ENCODE assay signal across 9 mouse cellular contexts in the genomic region with DNA sequence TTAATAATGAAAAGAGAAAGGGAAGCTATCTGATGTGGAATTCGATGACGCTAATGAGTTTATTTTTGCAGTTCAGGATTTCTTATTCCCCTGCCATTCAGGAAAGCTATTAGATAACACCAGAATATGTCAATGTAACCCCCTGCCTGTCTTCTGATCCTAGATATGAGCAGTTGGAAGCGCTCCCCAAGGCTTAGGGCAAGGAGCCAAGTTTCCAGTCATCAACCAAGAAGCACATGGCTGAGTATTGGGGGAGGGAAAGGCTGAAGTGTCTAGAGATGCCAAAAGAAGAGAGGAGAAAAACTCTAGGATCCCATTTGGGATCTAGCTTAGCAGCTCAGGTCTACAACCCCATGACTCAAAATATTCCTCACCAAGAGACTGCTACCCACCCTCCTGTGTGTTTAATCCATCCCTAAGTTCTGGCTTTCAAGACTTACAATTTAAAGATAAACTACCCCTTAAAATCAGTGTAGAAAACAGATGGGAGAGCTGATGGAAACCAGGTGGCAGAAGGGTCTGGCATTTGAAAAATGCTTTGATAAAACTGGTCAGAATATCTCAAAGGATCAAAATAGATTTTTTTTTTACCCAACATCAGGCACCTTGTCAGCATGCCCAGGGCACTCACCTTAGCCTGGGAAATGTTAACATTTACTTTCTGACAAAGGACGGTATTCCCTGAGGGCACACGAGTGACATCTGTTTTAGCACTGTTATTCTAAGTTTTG.
DNase-seq lines count a peak whose midpoint lies in the region; ATAC-seq and TF ChIP-seq lines count a peak whose summit lies in the region.
"Had no signal": no experiment of that assay in that cellular context is flagged by ENCODE, and none has a peak within 500 bp of the region (broad histone marks: within the 10 kb centered on the region; RNA-seq: fewer than 3 reads in every experiment).

No protein-coding gene starts in this region.

- ATAC-seq in intestine, embryonic 14.5 days (replicated peaks; ENCODE audit: low FRiP score, low TSS enrichment, low read depth), result no peak
- no peak for ATAC-seq in intestine, postnatal 0 days
- no peak for ATAC-seq in embryonic facial prominence, embryonic 11.5 days (replicated peaks; ENCODE audit: insufficient number of reproducible peaks, low FRiP score, low TSS enrichment, low read depth)
- ATAC-seq in limb, embryonic 12.5 days (ENCODE audit: insufficient number of reproducible peaks, insufficient read depth, low FRiP score, low TSS enrichment, low read depth), result peak; percentile 64; the same call in 1 of the 2 replicates

- no peak overlapping the region for H3K9ac ChIP-seq in intestine, embryonic 14.5 days (ENCODE audit: low read length)
- no peak overlapping the region for H3K9ac ChIP-seq in intestine, postnatal 0 days (ENCODE audit: low read depth, low read length)
- H3K9ac ChIP-seq in embryonic facial prominence, embryonic 11.5 days (replicated peaks; ENCODE audit: low read length), result no peak overlapping the region
- H3K9ac ChIP-seq in limb, embryonic 12.5 days (replicated peaks), result no peak overlapping the region
- H3K9ac ChIP-seq: neural tube, embryonic 13.5 days had no signal

- no peaks in the 10 kb centered on the region for H3K36me3 ChIP-seq in intestine, embryonic 14.5 days (ENCODE audit: control insufficient read depth, insufficient read depth, low read length)
- H3K36me3 ChIP-seq in intestine, postnatal 0 days (ENCODE audit: control insufficient read depth, insufficient read depth), result no peaks in the 10 kb centered on the region
- H3K36me3 ChIP-seq in embryonic facial prominence, embryonic 11.5 days (replicated peaks; ENCODE audit: control insufficient read depth, insufficient read depth, low read depth, low read length), result no peaks in the 10 kb centered on the region
- H3K36me3 ChIP-seq in limb, embryonic 12.5 days, result no peaks in the 10 kb centered on the region
- H3K36me3 ChIP-seq: neural tube, embryonic 13.5 days had no signal

- H3K27me3 ChIP-seq in intestine, embryonic 14.5 days (replicated peaks; ENCODE audit: control insufficient read depth, insufficient read depth, low read length), result no peaks in the 10 kb centered on the region
- H3K27me3 ChIP-seq in intestine, postnatal 0 days (replicated peaks; ENCODE audit: control insufficient read depth, insufficient read depth, low read length), result no peaks in the 10 kb centered on the region
- H3K27me3 ChIP-seq in embryonic facial prominence, embryonic 11.5 days (ENCODE audit: control insufficient read depth, insufficient read depth, low read length), result no peaks in the 10 kb centered on the region
- no peaks in the 10 kb centered on the region for H3K27me3 ChIP-seq in limb, embryonic 12.5 days
- H3K27me3 ChIP-seq: neural tube, embryonic 13.5 days had no signal

- H3K9me3 ChIP-seq in intestine, embryonic 14.5 days (ENCODE audit: control insufficient read depth, low read length), result no peaks in the 10 kb centered on the region
- H3K9me3 ChIP-seq in intestine, postnatal 0 days (ENCODE audit: control insufficient read depth), result no peaks in the 10 kb centered on the region
- no peaks in the 10 kb centered on the region for H3K9me3 ChIP-seq in embryonic facial prominence, embryonic 11.5 days (replicated peaks; ENCODE audit: control insufficient read depth, low read length)
- H3K9me3 ChIP-seq in limb, embryonic 12.5 days, result no peaks in the 10 kb centered on the region
- H3K9me3 ChIP-seq: neural tube, embryonic 13.5 days had no signal

- DNase-seq in intestine, embryonic 14.5 days (ENCODE audit: low spot score), result no peak
- peak; percentile 91 for DNase-seq in adrenal gland, adult 2 months
- DNase-seq in embryonic facial prominence, embryonic 11.5 days (ENCODE audit: low spot score), result peak; percentile 72
- DNase-seq in heart, postnatal 10 days, result peak; percentile 72 to 82
- DNase-seq in testis, postnatal 10 days (ENCODE audit: low spot score), result peak; percentile 57
- no peak for DNase-seq in neural tube, embryonic 10.5 days (ENCODE audit: extremely low spot score, low spot score)

- no peak overlapping the region for H3K4me3 ChIP-seq in intestine, embryonic 14.5 days (ENCODE audit: low read depth, low read length)
- H3K4me3 ChIP-seq in intestine, postnatal 0 days (ENCODE audit: low read depth, low read length), result no peak overlapping the region
- no peak overlapping the region for H3K4me3 ChIP-seq in embryonic facial prominence, embryonic 11.5 days (ENCODE audit: low read depth, low read length)
- no peak overlapping the region for H3K4me3 ChIP-seq in limb, embryonic 12.5 days (replicated peaks)
- H3K4me3 ChIP-seq: neural tube, embryonic 13.5 days had no signal

- intact Hi-C loops in heart, postnatal 10 days (cut with DNase I), result no loop called here

- H3K4me2 ChIP-seq in intestine, embryonic 14.5 days (ENCODE audit: low read length), result no peak overlapping the region
- no peak overlapping the region for H3K4me2 ChIP-seq in intestine, postnatal 0 days (replicated peaks; ENCODE audit: low read depth)
- H3K4me2 ChIP-seq in embryonic facial prominence, embryonic 11.5 days (ENCODE audit: low read depth, low read length), result no peak overlapping the region
- H3K4me2 ChIP-seq in limb, embryonic 12.5 days, result no peak overlapping the region
- H3K4me2 ChIP-seq: neural tube, embryonic 13.5 days had no signal

- H3K4me1 ChIP-seq in intestine, embryonic 14.5 days (replicated peaks; ENCODE audit: control insufficient read depth, insufficient read depth, low read length), result peaks cover 18% of the 10 kb centered on the region; the same call in 1 of the 2 replicates
- no peaks in the 10 kb centered on the region for H3K4me1 ChIP-seq in intestine, postnatal 0 days (replicated peaks; ENCODE audit: control insufficient read depth, insufficient read depth, low read length)
- H3K4me1 ChIP-seq in embryonic facial prominence, embryonic 11.5 days (ENCODE audit: control insufficient read depth, insufficient read depth, low read length), result no peaks in the 10 kb centered on the region
- peaks cover 35% of the 10 kb centered on the region for H3K4me1 ChIP-seq in limb, embryonic 12.5 days (replicated peaks)

- peak overlapping the region; percentile 24; the same call in 1 of the 2 replicates for H3K27ac ChIP-seq in intestine, embryonic 14.5 days (ENCODE audit: low read depth)
- H3K27ac ChIP-seq in intestine, postnatal 0 days (ENCODE audit: low read depth, low read length), result no peak overlapping the region
- H3K27ac ChIP-seq in embryonic facial prominence, embryonic 11.5 days (replicated peaks; ENCODE audit: low read depth, low read length), result no peak overlapping the region
- peak overlapping the region; percentile 73; the same call in 1 of the 2 replicates for H3K27ac ChIP-seq in limb, embryonic 12.5 days
- H3K27ac ChIP-seq: neural tube, embryonic 13.5 days had no signal

- TF ChIP-seq CTCF in intestine, postnatal 0 days (IDR thresholded peaks at IDR 0.05; ENCODE audit: low read depth), result no peak

- WGBS in intestine, embryonic 14.5 days, result 48% methylated on average over 5 of the region's 5 CpGs
- 59% methylated on average over 5 of the region's 5 CpGs for WGBS in intestine, postnatal 0 days
- WGBS in embryonic facial prominence, embryonic 11.5 days, result 52% methylated on average over 5 of the region's 5 CpGs
- 47% methylated on average over 5 of the region's 5 CpGs for WGBS in limb, embryonic 12.5 days

Comparison
In these comparisons a context has a peak if more than half of its experiments do, and no peak if none do; other contexts are left out.
1. H3K27ac ChIP-seq: peak in intestine, embryonic 14.5 days (single experiment) and limb, embryonic 12.5 days (single experiment); none in intestine, postnatal 0 days (single experiment) and embryonic facial prominence, embryonic 11.5 days (single experiment).
2. DNase-seq: peak in adrenal gland, adult 2 months (single experiment), embryonic facial prominence, embryonic 11.5 days (single experiment), heart, postnatal 10 days (2 of 2) and testis, postnatal 10 days (single experiment); none in intestine, embryonic 14.5 days (single experiment) and neural tube, embryonic 10.5 days (single experiment).